Mouse (Mus musculus) T-helper 1 cell (primary cell): ENCODE measurements around the gene Ptma.

ENCODE experiments used
- in situ Hi-C: fragments of 300-600 bp; cut with MboI, MseI; formaldehyde crosslinking; loops from one replicate; pipeline ENCODE4 v1.15.1; 2025; ENCODE audit warnings: high pct_unique_total_duplicates

Gene Ptma

DNA sequence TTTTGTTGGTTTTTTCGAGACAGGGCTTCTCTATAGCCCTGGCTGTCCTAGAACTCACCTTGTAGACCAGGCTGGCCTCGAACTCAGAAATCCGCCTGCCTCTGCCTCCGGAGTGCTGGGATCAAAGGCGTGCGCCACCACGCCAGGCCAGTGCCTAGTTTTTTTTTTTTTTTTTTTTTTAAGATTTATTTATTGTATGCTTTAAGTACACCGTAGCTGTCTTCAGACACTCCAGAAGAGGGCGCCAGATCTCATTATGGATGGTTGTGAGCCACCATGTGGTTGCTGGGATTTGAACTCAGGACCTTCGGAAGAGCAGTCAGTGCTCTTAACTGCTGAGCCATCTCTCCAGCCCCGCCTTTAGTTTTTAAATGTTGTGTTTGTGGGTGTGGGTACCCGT, 13.1 kb downstream of the Ptma start:
- in situ Hi-C loops, result loop anchor here (5.0 kb wide), 1 partner anchor 43 kb away; the partner anchor contains the start of genes Cops7b and Pde6d

DNA sequence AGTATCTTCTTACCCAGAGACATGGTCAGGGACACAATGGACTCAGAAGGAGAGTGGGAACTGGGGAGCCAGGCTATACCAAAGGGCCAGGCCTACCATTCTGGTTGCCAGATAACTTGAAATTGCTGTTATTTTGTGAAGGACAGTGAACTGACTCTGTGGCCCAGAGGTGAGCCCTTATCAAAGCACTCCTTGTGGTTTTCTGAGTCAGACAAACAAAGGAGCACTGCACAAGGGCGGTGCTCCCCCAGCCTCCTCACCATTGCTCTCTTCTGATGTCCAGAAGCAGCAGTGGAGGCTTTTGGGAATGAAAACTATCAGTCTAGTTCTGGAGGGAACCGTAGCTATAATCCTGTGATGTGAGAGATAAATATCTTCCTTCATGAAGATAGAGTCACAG, 16.1 kb downstream of the Ptma start:
- in situ Hi-C loops, result no loop called here

DNA sequence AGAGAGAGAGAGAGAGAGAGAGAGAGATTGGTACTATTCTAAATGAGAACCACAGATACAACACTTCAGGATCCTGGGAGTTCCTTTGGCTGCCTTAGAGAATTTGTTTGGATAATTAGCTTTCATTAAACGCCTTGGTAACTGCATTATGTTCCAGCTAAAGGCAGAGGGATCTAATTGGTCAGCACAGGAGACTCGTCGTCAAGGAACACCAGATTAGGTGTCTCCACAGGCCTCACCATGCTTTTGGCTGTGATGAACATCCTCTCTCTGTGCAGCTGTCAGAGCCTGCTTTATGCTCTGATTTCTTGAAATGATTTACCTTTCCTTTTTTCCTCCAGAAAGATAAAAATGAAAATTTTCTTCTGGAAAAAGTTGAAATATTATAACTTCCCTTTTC, 20.3 kb downstream of the Ptma start:
- in situ Hi-C loops, result no loop called here

DNA sequence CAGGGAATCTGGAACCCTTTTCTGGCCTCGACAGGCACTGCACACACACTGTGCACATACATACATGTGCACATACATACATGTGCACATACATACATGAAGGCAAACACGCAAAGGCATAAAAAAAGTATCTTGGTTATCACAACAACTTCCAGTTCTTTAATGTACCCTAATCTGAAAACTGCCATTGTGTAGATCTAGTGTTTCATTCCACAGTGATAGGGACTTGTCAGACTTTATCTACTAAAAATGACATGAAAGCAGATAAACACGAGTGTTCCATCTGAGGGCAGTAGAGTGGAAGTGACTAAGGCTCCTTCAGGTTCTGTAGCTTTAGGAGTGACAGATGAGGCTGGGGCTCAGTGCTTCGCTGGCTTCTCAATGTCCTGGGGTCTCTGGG, 24.8 kb downstream of the Ptma start:
- in situ Hi-C loops, result no loop called here

DNA sequence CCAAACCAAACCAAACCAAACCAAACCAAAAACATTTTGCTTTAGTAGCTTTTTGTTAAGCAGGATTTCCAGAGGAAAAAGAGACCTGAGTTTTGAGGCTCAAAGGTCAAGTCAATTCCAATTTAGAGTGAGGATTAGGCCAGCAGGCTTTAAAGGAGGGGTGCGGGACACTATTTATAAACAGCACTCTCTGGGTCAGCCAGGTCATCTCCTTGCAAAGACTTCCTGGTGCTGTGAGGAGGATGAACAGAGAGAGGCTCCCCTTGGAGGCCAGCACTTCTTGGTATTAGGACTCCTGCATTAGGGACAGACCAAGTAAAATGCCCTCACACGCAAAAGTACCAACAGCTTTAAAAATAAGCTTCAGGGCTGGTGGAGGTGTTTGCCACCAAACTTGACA, 25.4 kb downstream of the Ptma start:
- in situ Hi-C loops, result no loop called here

DNA sequence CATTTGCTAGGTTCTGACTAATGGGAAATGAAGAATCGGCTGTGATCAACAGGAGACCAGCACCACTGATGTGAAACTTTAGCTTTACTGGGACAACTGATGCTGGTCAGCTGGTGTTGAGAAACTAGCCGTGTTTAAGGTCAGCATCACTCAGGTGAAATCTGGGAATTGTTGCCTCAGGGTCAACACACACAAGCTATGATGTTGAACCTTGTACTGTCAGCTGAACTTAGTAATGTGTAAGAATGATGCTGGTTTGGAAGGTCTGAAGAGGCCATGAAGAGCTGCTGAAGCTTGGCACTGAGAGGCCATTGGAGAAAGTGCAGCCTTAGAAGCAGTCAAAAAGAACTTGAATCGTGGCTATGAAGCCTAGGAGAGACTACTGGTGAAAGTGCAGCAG, 29.1 kb downstream of the Ptma start:
- in situ Hi-C loops, result no loop called here

DNA sequence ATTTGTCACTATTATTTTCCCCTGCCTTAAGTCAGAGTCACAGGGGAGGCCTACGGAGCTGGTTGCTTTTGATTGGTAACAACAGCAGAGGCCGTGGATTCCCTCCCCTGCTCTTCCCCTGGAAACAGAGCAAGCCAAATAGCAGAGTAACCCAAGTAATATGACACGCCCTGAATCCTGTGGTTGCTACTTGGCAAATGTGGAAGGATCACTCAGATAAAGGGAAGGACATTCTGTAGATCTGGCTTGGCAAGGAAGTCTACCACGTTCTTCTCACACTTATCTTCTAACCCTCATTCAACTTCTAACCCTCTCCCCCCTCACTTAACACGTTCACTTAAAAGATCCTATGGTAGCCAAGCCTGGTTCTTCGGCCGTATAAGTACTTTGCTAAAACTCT, 31.3 kb downstream of the Ptma start:
- in situ Hi-C loops, result no loop called here

DNA sequence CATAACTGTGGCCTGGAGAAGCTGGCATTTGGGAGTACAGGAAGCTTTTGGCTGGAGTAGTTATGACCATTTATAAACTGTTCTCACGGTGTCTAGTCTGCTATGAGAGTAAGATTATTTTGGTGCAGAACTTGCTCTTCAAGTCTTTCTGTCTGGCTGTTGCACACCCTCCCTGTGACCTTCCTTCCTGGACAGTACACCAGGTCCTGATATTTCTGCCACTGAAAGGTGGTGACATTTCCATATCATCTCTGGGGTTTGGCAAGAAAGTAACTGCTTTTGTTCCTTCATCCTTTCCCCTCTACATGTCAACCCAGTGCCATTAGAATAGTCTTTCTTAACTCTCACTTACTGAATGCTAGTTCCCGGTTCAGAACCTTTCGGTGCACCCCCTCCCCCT, 32.7 kb downstream of the Ptma start:
- in situ Hi-C loops, result no loop called here

DNA sequence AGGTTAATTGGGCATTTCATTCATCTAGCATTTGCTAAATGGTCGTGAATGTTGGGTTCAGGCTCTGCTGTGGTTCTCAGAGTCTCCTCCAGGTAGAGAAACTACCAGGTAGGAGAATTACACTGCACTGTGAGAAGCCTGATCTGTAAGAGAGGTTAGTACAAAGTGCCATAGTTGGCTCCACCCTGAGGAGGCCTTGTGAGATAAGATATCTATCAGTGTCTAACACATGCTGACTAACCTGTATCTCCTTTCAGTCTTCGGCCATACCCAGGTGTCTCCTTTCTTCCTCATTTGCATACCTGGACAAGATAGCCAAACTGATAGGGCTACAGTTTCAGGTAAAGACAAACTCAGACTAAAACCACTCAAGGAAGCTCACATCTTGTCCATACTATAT, 36.1 kb downstream of the Ptma start:
- in situ Hi-C loops, result no loop called here

DNA sequence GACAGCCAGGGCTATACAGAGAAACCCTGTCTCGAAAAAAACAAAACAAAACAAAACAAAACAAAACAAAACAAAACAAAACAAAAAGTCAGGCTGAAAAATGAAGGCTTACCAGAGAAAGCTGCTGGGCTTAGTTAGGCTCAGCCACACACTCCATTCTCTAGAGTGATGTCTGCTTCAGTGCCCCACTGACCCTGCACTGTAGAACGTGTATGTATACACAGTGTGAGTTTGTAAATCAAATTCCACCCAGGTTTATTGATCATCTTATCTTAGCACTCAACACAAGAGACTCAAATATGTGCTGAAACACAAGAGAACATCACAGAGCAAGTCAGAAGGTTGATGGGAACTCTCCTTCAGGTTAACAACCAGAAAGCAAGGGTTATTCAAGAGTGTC, 41.9 kb downstream of the Ptma start:
- in situ Hi-C loops, result no loop called here

DNA sequence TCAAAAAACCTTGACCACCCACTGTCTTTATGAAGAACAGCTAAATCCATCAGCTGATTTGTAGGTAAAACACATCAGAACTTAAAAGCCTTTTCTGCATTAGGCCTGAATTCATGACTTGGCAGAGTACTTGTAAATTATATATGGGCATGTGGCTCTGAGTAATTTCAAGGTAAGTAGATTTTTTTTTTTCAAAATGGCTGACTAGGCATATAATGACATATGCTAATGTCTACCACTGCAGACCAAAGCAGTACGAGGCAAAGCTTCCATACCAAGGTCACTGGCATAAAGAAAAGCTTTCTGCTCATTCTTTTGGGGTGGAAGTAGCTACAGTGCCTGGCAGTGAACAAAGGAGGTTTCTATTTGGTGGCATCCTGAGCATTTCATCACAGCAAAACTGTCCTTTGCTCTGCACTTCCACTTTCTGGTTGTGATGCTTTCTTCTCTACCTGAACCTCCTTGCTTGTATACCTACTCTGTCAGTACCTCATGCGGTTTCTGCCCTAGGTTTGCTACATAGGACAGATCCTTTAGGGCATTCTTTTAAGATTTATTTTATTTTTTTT, 42.9 kb downstream of the Ptma start:
- in situ Hi-C loops, result no loop called here

DNA sequence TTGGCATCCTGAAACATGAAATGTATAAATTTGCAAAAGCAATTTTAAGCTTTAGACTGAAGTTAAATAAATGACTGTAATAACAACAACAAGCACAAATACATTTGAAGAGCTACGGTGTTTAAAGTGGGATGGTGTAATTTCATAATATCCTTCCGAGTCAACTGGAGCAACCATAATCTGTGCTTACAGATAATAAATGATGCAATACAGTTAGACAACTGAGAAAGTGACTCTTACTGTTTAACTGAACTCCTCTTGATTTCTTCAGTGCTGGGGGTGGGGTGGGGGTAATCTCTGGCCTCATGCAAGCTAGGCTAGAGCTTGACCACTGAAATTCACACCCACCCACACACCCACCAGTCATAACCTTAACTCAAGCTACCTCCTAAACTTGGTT, 44.9 kb downstream of the Ptma start:
- in situ Hi-C loops, result no loop called here

DNA sequence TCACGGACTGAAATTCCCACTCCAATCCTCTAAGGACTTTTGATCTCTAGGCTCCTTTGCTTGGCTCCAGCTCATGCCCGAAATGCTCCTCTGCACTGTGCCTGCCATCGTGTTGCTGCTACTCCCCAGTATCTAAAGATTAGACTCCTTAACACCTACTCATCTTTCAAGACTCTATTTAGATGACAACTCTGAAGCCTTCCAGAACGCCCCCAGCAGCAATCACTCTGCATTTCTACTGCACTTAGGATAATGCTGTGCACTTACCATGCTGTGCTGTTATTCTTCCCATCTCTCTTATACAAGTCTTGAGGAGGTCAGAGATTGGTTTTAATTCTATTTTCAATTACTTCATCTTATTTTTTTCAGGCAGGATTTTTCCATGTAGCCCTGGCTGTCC, 45.4 kb downstream of the Ptma start:
- in situ Hi-C loops, result no loop called here
